Mouse (Mus musculus) CD4-positive, CD25-positive, alpha-beta regulatory T cell, adult 9 weeks (primary cell): ENCODE results near the gene Eloa. TPM values are rescaled to one million over a fixed set of nuclear protein-coding genes. Genes with fewer than 3 reads are reported as not detected.

ENCODE experiments used
- polyA plus RNA-seq: library from polyadenylated mRNA; unstranded; fragments of 100-300 nt; shearing (Covaris generic); gene quantifications from one replicate; pipeline ENCODE4 v1.2.1, GENCODE M21; 2017

The Eloa gene
- 62.3 TPM for polyA plus RNA-seq

DNA sequence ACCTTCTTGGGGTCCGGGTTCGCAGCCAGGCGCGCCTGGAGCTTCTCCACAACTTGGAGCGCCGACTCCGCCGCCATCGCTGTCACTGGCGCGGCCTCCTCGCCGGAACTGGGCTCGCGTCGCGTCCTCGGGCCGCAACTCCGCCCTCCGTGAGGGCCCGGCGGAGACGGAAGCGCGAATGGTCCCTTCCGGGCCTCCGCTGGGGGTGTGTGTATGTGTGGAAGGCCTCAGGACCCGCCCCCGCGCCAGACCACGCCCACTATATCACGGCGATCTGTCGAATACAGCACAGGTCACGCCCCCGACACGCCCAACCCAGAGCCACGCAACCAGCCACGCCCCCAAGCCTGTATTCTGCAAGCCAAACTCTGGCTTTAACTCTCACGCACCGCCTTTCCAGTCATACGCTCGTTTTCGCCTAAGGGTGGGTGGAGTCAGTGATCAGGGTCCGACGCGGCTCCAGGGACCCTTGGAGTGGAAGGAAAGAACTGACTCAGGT, at the start of gene Eloa:
Eloa (minus strand) TSS at position 215 of the 499 bp plus-strand sequence.

DNA sequence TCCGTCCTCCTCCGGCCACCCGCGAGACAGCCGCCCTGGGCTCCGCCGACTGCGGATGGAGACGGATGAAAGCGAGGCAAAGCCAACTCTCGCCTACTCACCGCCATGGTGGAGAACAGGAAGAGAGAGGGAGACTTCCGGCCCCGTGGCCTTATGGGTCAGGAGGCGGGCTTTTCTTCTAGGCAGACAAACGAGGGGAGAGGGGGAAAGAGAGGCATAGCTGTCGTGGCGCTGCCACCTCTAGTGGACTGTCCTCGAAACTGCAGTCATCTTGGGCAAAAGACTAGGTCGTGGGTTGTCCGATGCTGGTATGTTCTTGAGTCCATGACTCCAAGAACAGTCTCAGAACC, 31.7 kb upstream of the Eloa start, which contains the start of gene Rpl11:
Rpl11 (minus strand) TSS at position 182 of the 350 bp plus-strand sequence.

DNA sequence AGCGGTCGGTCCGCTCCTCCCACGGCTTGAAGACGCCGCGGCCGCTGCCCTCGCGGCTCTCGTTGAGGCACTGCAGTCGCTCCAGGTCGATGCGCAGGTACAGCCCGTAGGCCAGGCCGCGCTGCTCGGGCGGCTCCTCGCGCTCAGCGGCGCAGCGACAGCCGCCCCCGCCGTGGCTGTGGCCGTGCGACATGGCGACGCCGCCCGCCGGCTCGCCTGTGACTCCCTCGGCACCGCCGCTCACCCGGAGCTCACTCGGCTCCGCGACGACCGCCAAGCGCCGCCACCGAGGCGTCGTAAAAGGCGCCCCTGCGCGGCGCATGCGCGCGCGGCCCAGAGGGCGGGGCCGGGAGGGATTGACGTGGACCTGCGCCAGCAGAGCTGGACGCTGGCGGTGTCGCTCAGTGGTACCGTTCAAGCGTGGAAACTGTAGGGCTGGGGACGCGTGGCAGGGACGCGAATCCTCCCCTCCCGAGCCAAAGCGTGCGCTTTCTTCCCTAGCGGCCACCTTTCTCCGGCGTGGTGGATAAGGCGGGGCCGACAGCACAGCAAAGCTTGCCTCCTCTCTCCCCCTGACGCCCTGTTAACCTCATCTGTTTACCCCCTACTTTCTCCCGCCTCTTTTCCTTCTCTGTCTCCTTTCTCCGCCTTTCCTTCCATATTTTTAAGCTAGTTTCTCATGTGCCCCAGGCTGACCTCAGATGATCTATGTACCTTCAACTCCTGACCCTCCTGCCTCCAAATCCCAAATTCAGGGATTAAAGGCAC, 34.4 kb downstream of the Eloa start, which contains the start of gene Pithd1:
Pithd1 (minus strand) TSS at position 322 of the 768 bp plus-strand sequence.

DNA sequence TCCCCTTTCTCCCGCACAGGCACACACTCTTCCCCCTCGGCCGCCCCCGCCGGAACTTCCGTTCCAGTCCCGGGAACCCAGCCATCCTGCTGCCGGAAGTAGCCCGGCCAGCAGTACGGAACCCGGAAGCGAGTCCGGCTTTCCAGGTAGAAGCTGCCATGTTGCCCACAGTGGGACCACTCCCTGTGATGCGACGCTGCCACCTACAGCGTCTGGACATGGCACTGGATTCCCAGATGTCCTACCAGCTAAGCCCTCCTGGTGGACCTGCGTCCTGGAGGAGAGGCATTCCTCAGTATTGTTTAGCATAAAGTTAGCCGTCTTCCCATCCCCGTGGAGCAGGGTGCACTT, 49.0 kb downstream of the Eloa start, which contains the start of gene Lypla2:
Lypla2 (minus strand) TSS at position 71 of the 351 bp plus-strand sequence.

DNA sequence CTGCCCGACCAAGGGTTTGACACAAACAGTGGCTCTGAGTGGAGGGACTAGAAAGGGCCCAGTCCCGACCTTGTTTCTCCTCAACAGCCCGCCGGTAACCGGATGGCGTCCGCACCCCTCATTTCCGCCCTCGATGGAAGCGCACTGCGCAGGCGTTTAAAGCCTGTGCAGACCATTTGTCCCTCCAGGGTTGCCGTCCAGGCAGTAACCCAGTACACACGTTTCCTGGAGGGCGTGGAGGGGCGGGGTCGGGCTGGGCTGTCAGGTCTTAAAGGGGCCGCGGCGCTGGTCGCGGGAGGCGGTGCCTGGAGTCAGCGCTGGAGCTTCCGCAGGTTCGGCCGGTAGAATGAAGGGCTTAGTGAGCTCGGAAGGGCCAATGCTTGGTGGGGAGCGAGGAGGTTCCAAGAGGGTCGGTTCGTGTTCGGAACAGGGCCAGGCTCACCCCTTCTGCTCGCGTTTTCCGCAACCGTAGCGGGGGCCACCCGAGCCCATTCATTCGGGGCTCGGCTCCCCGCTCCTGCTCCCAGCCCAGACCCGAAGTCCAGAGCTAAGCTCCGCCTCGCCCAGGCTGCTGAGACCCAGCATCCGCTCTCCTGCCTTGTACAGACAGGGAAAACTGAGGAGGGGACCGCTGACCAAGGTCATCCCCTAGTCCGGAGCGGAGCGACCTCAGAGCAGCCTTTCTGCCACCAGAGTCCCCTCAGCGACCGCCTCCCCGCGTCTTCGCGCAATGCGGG, 57.9 kb downstream of the Eloa start, which contains the start of gene Gale:
Gale (plus strand) TSS at position 271 of the 737 bp plus-strand sequence.

Other genes with a start within 250 kb of the Eloa start
- 193 TPM for gene Srsf10, start 166.0 kb downstream of the Eloa start, polyA plus RNA-seq
- gene Pnrc2, start 147.9 kb downstream of the Eloa start, polyA plus RNA-seq, result 206 TPM
- 19.3 TPM for gene Cnr2, start 126.4 kb downstream of the Eloa start, polyA plus RNA-seq
- 127 TPM for gene Fuca1, start 101.0 kb downstream of the Eloa start, polyA plus RNA-seq
- 92.6 TPM for gene Hmgcl, start 75.3 kb downstream of the Eloa start, polyA plus RNA-seq
- 26.8 TPM for gene Gale, start 58.0 kb downstream of the Eloa start, polyA plus RNA-seq
- 371 TPM for gene Lypla2, start 49.1 kb downstream of the Eloa start, polyA plus RNA-seq
- gene Pithd1, start 34.5 kb downstream of the Eloa start, polyA plus RNA-seq, result 7.5 TPM
- gene Rpl11, start 31.7 kb upstream of the Eloa start, polyA plus RNA-seq, result 454 TPM
- 271 TPM for gene Id3, start 121.7 kb upstream of the Eloa start, polyA plus RNA-seq
- 20.7 TPM for gene E2f2, start 150.6 kb upstream of the Eloa start, polyA plus RNA-seq
- gene Asap3, start 184.6 kb upstream of the Eloa start, polyA plus RNA-seq, result 0.15 TPM
- 0.58 TPM for gene Tcea3, start 226.0 kb upstream of the Eloa start, polyA plus RNA-seq